Comparison of ENCODE assay signal across 20 mouse cellular contexts in genomic region chr4:140948481-140948880, GRCm38 (mm10). TPM values are rescaled to one million over a fixed set of nuclear protein-coding genes. Genes with fewer than 3 reads are reported as not detected.
DNase-seq lines count a peak whose midpoint lies in the region; ATAC-seq and TF ChIP-seq lines count a peak whose summit lies in the region.
"Had no signal": no experiment of that assay in that cellular context is flagged by ENCODE, and none has a peak within 500 bp of the region (broad histone marks: within the 10 kb centered on the region; RNA-seq: fewer than 3 reads in every experiment).

No protein-coding gene starts in this region.

- H3K4me3 ChIP-seq in spleen, adult 2 months (ENCODE audit: extremely low read depth, insufficient read depth, insufficient read length): no peak overlapping the region; the same call in 1 of the 2 replicates
- H3K4me3 ChIP-seq in heart, embryonic 11.5 days (ENCODE audit: low read depth, low read length): no peak overlapping the region
- H3K4me3 ChIP-seq: forebrain, embryonic 13.5 days; heart, embryonic 12.5 days; left cerebral cortex, adult 2 months; liver, embryonic 13.5 days; midbrain, embryonic 15.5 days had no signal

- H3K27ac ChIP-seq in spleen, adult 2 months (ENCODE audit: insufficient read depth, low read length): peak overlapping the region; percentile 78
- H3K27ac ChIP-seq in heart, embryonic 11.5 days (ENCODE audit: low read depth, low read length): no peak overlapping the region
- H3K27ac ChIP-seq: forebrain, embryonic 13.5 days; hindbrain, postnatal 0 days; left cerebral cortex, adult 2 months; liver, embryonic 13.5 days; midbrain, embryonic 15.5 days had no signal

- H3K9ac ChIP-seq in heart, embryonic 11.5 days (ENCODE audit: low read depth, low read length): no peak overlapping the region
- H3K9ac ChIP-seq: forebrain, embryonic 13.5 days; heart, embryonic 12.5 days; liver, embryonic 13.5 days; midbrain, embryonic 15.5 days had no signal

- H3K4me1 ChIP-seq in spleen, adult 2 months (ENCODE audit: control insufficient read depth, insufficient read depth, insufficient read length): peaks cover 69% of the 10 kb centered on the region; the same call in 1 of the 2 replicates
- H3K4me1 ChIP-seq in heart, embryonic 11.5 days (ENCODE audit: control insufficient read depth, insufficient read depth, low read length): 0 out of 2 replicates have a peak, but pooled peaks cover 2% of the 10 kb centered on the region
- H3K4me1 ChIP-seq: forebrain, embryonic 13.5 days; midbrain, embryonic 15.5 days had no signal

- H3K27me3 ChIP-seq in spleen, adult 2 months (ENCODE audit: control insufficient read depth, insufficient read depth, low read length): no peaks in the 10 kb centered on the region
- 0 out of 2 replicates have a peak, but pooled peaks cover 2% of the 10 kb centered on the region for H3K27me3 ChIP-seq in heart, embryonic 11.5 days (ENCODE audit: control insufficient read depth, insufficient read depth, low read length)
- H3K27me3 ChIP-seq: forebrain, embryonic 13.5 days; heart, embryonic 12.5 days; liver, embryonic 13.5 days; midbrain, embryonic 15.5 days had no signal

- H3K4me2 ChIP-seq in heart, embryonic 11.5 days: no peak overlapping the region
- H3K4me2 ChIP-seq: forebrain, embryonic 13.5 days; heart, embryonic 12.5 days; liver, embryonic 13.5 days; midbrain, embryonic 15.5 days had no signal

- no peaks in the 10 kb centered on the region for H3K36me3 ChIP-seq in spleen, adult 2 months (ENCODE audit: control insufficient read depth, insufficient read depth, low read length)
- no peaks in the 10 kb centered on the region for H3K36me3 ChIP-seq in heart, embryonic 11.5 days (ENCODE audit: control insufficient read depth, insufficient read depth, low read length)
- H3K36me3 ChIP-seq: heart, embryonic 12.5 days; liver, embryonic 13.5 days; midbrain, embryonic 15.5 days had no signal

- no peak for TF ChIP-seq POLR2A in spleen, adult 2 months (IDR thresholded peaks at IDR 0.05; ENCODE audit: low read depth, low read length)

- 33% methylated on average over 6 of the region's 6 CpGs for WGBS in spleen, adult 2 months
- WGBS in heart, embryonic 11.5 days (ENCODE audit: insufficient replicate concordance): 81% methylated on average over 6 of the region's 6 CpGs

- peak; percentile 40 to 56 for DNase-seq in cerebellum, postnatal 14 days
- DNase-seq in cerebellum, adult 11-12 months: no peak
- DNase-seq in spleen, adult 2 months (ENCODE audit: low read depth in 1 of 2, low spot score in 2 of 2): peak in 1 of 2 experiments; percentile 43
- no peak for DNase-seq in spleen, postnatal 14 days (ENCODE audit: low spot score in 2 of 2)
- DNase-seq in kidney, postnatal 36 days: peak; percentile 79 to 85
- peak; percentile 69 for DNase-seq in thymus, postnatal 4 days
- no peak for DNase-seq in yolk sac, embryonic 10.5 days (ENCODE audit: low spot score)
- DNase-seq: adrenal gland, postnatal 14 days; cerebellum, adult 9-10 months; embryo, embryonic 11 days; gastrocnemius, postnatal 36 days; heart, postnatal 4 days; liver, embryonic 13.5 days; lung, postnatal 10 days had no signal

- no peak for TF ChIP-seq CTCF in spleen, adult 2 months (IDR thresholded peaks at IDR 0.05; ENCODE audit: extremely low read depth, insufficient read depth, insufficient read length, insufficient replicate concordance)

- ATAC-seq in heart, embryonic 11.5 days (replicated peaks; ENCODE audit: insufficient number of reproducible peaks, low FRiP score, low TSS enrichment): no peak
- ATAC-seq: forebrain, embryonic 13.5 days; hindbrain, postnatal 0 days; midbrain, embryonic 15.5 days had no signal

- H3K9me3 ChIP-seq in heart, embryonic 11.5 days (replicated peaks; ENCODE audit: control insufficient read depth, low read length): no peaks in the 10 kb centered on the region
- H3K9me3 ChIP-seq: forebrain, embryonic 13.5 days; liver, embryonic 13.5 days; midbrain, embryonic 15.5 days had no signal

RNA-seq across cellular contexts. Expression of gene Sdhb, which starts 12.5 kb away (rescaled TPM):
- 66.0 and 79.2 TPM in 2 replicates for polyA plus RNA-seq in spleen, adult 2 months (2012; rRNA removed)
- polyA plus RNA-seq in heart, embryonic 11.5 days (2014; fragmentation: Nextera tagmentation; extraction: Ambion mirVana): 760 and 778 TPM in 2 replicates

RNA-seq across cellular contexts. Expression of gene Atp13a2, which starts 38.2 kb away (rescaled TPM):
- 275 and 360 TPM in 2 replicates for polyA plus RNA-seq in spleen, adult 2 months (2012; rRNA removed)
- polyA plus RNA-seq in heart, embryonic 11.5 days (2014; fragmentation: Nextera tagmentation; extraction: Ambion mirVana): 18.2 and 18.9 TPM in 2 replicates

RNA-seq across cellular contexts. Expression of gene Padi2, which starts 42.3 kb away (rescaled TPM):
- 10.7 and 12.0 TPM in 2 replicates for polyA plus RNA-seq in spleen, adult 2 months (2012; rRNA removed)
- polyA plus RNA-seq in heart, embryonic 11.5 days (2014; fragmentation: Nextera tagmentation; extraction: Ambion mirVana): 3.8 and 5.9 TPM in 2 replicates

Comparison
In these comparisons a context has a peak if more than half of its experiments do, and no peak if none do; other contexts are left out.
1. DNase-seq: peak in cerebellum, postnatal 14 days (2 of 2), kidney, postnatal 36 days (2 of 2) and thymus, postnatal 4 days (single experiment); none in cerebellum, adult 11-12 months (single experiment), spleen, postnatal 14 days (0 of 2) and yolk sac, embryonic 10.5 days (single experiment).
2. RNA of gene Atp13a2, which starts 38.2 kb away (polyA plus RNA-seq): 275 to 360 TPM in spleen, adult 2 months; 18.2 to 18.9 TPM in heart, embryonic 11.5 days; every median in the first group is over 10 times any median in the second.